Comparison of ENCODE assay signal across 8 mouse cellular contexts in the genomic region with DNA sequence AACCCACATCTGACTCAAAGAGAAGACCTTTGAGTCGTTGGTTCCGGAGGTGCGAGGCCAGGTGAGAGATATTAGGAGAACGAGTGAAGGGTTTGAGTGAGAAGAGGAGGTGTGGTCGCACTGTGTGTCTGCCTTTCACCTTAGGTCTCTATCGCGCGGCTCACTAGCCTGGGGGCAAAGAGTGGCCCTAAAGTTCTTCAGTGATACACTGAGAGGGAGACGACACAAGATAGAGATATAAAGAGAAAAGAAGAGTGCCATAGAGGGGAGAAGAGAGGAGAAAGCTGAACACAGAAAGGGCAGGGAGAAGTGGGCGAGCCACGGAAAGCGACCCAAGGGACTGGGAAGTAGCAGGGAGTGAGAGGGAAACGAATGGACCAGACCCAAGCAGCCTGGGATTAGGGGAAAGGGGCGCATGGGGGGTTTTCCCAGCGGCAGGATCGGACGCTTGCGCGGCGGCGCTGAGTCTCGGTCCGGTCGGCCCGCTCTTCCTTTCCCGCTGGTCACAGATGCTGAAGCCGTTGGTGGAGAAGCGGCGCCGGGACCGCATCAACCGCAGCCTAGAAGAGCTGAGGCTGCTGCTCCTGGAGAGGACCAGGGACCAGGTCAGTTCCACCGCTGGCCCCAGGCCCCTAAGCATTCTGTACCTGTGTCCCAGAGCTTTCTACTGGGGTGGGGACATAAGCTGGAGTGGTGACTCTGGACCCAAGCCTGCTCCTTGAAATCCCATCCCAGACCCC. TPM values are rescaled to one million over a fixed set of nuclear protein-coding genes. Genes with fewer than 3 reads are reported as not detected.
DNase-seq lines count a peak whose midpoint lies in the region.

No protein-coding gene starts in this region.

- H3K9me3 ChIP-seq in heart, embryonic 10.5 days: no peaks in the 10 kb centered on the region

- H3K27me3 ChIP-seq in heart, embryonic 10.5 days (ENCODE audit: insufficient read depth, poor library complexity, severe bottlenecking): peaks cover 8% of the 10 kb centered on the region

- H3K4me1 ChIP-seq in heart, embryonic 10.5 days: peaks cover 60% of the 10 kb centered on the region

- WGBS in heart, embryonic 10.5 days: under 1% methylated on average over 33 of the region's 33 CpGs

- H3K36me3 ChIP-seq in heart, embryonic 10.5 days: no peaks in the 10 kb centered on the region

- peak; percentile 4 for DNase-seq in layer of hippocampus, adult 9-11 months
- no peak for DNase-seq in layer of hippocampus, adult 9-10 months (ENCODE audit: low spot score)
- peak; percentile 56 to 62 for DNase-seq in adrenal gland, postnatal 36 days
- peak; percentile 83 for DNase-seq in heart, embryonic 10.5 days (ENCODE audit: low spot score)
- DNase-seq in kidney, postnatal 4 days: peak; percentile 48 to 62
- DNase-seq in naive thymus-derived CD4-positive, alpha-beta T cell, adult 2 months (ENCODE audit: low read depth): peak; percentile 55
- no peak for DNase-seq in thymus, postnatal 36 days
- no peak for DNase-seq in urinary bladder, postnatal 10 days (ENCODE audit: low spot score)

- H3K4me3 ChIP-seq in heart, embryonic 10.5 days: peak overlapping the region; percentile 86

- peak overlapping the region; percentile 88 for H3K27ac ChIP-seq in heart, embryonic 10.5 days

RNA-seq across cellular contexts. Expression of gene Hes7, which starts 1.0 kb away (rescaled TPM):
- under 1 TPM; 0.17 to 0.26 TPM for total RNA-seq in adrenal gland, postnatal 36 days (2021)
- 0.60 and 0.63 TPM in 2 replicates for polyA plus RNA-seq in heart, embryonic 10.5 days (2016; fragmentation: Nextera tagmentation; extraction: Ambion mirVana)

RNA-seq across cellular contexts. Expression of gene 9130213A22Rik, which starts 1.2 kb away (rescaled TPM):
- total RNA-seq in adrenal gland, postnatal 36 days (2021): under 1 TPM; 0.50 to 0.76 TPM
- 0.16 and 0.17 TPM in 2 replicates for polyA plus RNA-seq in heart, embryonic 10.5 days (2016; fragmentation: Nextera tagmentation; extraction: Ambion mirVana)

RNA-seq across cellular contexts. Expression of gene Aloxe3, which starts 4.5 kb away (rescaled TPM):
- 1 to 10 TPM in 1 of 2 experiments, under 1 TPM in 1; 0.63 to 1.1 TPM for total RNA-seq in adrenal gland, postnatal 36 days (2021)
- 0.16 and 0.25 TPM in 2 replicates for polyA plus RNA-seq in heart, embryonic 10.5 days (2016; fragmentation: Nextera tagmentation; extraction: Ambion mirVana)

RNA-seq across cellular contexts. Expression of gene Per1, which starts 26.2 kb away (rescaled TPM):
- 100 to 1,000 TPM; 112 to 153 TPM for total RNA-seq in adrenal gland, postnatal 36 days (2021)
- 8.0 and 8.8 TPM in 2 replicates for polyA plus RNA-seq in heart, embryonic 10.5 days (2016; fragmentation: Nextera tagmentation; extraction: Ambion mirVana)

RNA-seq across cellular contexts. Expression of gene Vamp2, which starts 32.9 kb away (rescaled TPM):
- 100 to 1,000 TPM; 116 to 130 TPM for total RNA-seq in adrenal gland, postnatal 36 days (2021)
- polyA plus RNA-seq in heart, embryonic 10.5 days (2016; fragmentation: Nextera tagmentation; extraction: Ambion mirVana): 85.8 and 93.0 TPM in 2 replicates

Comparison
In these comparisons a context has a peak if more than half of its experiments do, and no peak if none do; other contexts are left out.
1. DNase-seq: peak in layer of hippocampus, adult 9-11 months (single experiment), adrenal gland, postnatal 36 days (2 of 2), heart, embryonic 10.5 days (single experiment), kidney, postnatal 4 days (2 of 2) and naive thymus-derived CD4-positive, alpha-beta T cell, adult 2 months (single experiment); none in layer of hippocampus, adult 9-10 months (single experiment), thymus, postnatal 36 days (0 of 2) and urinary bladder, postnatal 10 days (single experiment).